Mouse (Mus musculus): Measurements from ENCODE around the gene Olfml1.

Gene Olfml1

DNA sequence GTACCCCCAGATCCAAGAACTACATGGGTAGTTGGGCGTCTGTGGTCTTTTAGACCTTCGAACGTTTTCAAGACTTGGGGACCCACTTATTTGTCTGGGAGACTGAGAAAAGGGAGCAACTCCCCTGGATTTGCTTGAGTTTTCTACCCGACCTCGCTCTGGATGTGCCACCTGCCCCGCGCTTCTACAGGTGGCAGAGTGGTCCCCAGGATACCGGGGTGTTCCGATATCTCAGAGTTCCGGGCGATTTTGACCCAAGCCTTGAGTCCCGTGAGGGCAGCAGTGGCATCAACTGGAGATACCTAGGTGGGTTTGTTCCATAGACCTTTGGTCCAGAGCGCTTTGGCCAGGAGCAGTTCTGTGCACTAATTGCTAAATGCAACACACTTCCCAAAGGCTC lies 28.2 kb downstream of the Olfml1 start:
- DNase-seq (ENCODE audit: low spot score) = no peak

DNA sequence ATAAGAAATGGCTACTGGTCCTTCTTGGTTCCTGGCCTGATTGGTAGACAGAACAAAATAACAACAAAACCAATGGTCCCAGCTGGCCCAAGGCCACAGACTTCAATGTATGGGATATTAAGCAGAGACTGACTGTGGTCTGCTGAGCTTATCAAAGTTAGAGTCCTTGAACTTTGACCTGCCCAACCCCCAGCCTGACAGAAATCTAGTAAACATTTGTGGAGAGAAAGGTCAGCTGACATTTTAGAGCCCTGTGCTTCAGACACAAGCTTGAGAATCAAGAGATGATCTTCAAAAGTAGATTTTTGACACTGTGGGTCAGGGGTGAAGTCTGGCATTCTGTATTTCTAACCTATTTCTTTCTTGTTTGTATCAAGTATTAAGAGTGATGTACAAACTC lies 29.5 kb downstream of the Olfml1 start:
- no peak for DNase-seq (ENCODE audit: low spot score)

DNA sequence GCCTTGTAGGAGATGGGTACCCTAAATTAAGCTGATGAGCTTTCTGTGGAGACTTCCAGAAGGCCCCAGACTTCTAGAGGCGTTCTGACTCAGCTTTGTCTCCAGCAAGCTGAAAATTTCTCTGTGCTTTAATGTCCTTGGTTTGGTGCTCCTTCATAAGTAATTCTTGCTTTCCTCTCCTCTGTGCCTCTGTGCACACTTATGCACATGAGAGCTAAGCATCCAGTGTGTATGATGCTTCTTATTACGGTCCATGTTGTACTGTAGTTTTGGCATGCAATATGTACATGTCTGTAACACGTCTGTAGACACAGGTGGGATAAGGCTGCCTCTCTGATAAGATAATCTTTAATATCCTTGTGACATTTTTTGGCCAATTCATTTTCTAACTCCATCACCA lies 30.7 kb downstream of the Olfml1 start:
- DNase-seq (ENCODE audit: low spot score) = no peak

DNA sequence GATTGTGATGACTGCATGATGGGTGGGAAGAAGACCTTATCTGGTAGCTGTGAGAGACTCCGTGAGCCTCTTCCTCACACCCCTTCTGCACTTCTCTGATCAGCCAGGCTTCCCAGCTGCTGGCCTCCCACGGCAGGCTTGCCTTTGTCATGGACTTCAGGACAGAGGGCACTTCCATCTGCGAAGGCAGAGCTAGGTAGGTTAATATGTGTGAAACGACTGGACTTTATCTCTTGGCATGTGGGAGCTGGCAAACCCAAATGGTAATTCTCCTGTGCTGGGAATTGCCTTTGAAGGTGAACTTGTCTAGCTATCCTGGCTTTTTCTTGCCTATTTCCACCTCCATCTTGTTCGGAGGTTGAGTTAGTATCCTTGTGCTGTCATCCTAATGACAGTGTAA lies 33.4 kb downstream of the Olfml1 start:
- DNase-seq (ENCODE audit: low spot score) = no peak

DNA sequence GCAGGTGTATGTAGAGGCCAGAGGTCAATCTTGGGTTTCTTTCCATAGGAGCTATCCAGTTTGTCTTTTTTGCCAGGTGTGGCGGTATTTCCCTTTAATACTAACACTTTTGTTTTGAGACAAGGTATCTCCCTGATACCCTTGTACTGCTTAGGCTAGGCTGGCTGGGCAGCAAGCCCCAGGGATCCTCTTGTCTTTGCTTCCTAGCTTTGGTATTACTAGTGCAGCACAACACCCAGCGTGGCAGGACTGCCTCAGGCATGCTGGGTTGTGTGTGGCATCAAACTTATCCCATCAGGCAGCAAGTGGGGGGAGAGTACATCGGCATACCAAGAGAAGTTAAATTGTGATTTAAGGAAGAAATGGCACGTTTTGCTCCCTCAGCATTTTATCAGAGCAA lies 35.3 kb downstream of the Olfml1 start:
- no peak for DNase-seq (ENCODE audit: low spot score)

DNA sequence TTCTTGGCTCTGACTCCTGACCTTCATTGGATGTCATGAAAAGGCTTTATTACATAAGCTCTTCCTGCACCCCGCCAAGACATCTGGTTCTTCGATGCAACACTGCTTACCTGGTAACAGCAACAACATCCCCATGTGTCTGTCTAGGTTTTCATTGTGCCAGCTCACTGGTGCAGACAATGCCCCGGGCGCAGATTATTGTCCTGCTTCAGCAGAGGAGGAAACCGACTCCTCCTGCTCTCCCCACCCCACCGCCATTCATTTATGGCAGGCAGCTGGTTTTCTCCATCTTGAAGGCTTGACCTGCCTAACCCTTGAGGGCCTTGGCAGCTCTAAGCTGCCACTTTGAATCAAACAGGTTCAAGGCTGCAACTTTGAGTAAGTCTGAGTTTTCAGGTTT lies 35.7 kb downstream of the Olfml1 start:
- DNase-seq (ENCODE audit: low spot score) = no peak

DNA sequence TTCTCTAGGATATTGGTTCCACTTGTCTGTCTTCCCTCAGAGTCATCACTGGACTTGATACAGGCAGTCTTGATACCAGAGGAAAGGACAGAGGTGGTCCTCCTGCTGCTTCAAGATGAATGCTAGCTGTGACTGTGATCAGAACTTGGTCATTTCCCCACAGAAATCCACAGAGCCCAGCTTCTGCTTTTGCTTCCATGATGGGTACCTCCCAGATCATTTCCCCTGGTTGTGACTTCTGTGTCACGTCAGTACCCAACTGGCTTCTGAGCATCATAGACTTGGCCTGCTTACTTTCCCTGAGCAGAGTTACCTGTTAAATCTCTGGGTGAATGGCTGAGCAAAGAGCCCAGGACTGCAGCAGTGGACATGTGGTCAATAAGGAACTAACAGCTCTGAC lies 40.5 kb downstream of the Olfml1 start:
- no peak for DNase-seq (ENCODE audit: low spot score)

DNA sequence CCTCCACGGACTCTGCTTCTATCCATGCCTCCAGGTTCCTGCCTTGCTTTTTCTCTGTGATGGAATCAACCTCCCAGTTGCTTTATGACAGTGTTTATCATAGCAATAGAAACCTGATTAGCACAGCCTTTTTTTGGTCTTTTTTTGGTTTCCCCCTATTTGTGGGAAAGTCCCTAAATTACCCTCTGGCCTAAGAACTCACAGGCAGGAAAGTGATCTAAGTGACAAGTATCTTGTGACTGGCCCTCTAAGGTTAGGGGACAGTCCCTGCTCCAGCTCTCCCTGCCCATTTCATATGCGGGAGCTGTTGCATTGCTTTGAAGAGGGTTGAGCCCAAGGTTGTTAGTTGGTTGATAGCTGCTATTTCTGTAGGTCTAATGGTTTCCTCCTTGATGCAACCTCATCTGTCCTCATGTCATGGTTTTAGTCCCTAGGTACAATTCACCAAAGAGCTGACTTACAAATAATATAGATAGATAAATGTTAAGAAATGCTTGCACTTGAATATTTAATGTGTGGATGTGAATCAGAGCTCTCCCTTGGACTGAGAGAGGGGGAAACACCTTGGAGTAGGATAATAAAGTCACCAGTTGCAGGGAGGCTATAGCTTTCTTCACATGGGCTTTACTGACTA lies 42.5 kb downstream of the Olfml1 start:
- DNase-seq (ENCODE audit: low spot score) = no peak

DNA sequence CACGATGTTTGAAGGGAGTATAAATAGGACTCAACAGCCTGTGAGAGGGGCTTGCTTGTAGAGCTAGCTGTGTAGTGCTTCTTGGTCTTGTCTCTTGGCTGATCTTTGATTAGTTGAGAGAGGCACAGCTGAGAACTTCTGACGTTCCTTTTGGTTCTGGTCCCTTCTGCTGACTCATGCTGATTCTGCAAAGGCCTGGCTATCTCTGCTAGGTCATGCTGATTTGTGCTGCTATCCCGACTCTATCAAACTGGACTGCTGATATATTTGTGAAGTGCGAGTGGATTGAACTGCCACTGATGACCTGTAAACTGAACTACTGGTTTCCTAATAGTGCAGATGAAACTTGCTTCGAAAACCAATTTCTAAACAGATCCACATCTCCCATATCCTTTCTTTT lies 43.6 kb downstream of the Olfml1 start:
- DNase-seq (ENCODE audit: low spot score) = no peak

DNA sequence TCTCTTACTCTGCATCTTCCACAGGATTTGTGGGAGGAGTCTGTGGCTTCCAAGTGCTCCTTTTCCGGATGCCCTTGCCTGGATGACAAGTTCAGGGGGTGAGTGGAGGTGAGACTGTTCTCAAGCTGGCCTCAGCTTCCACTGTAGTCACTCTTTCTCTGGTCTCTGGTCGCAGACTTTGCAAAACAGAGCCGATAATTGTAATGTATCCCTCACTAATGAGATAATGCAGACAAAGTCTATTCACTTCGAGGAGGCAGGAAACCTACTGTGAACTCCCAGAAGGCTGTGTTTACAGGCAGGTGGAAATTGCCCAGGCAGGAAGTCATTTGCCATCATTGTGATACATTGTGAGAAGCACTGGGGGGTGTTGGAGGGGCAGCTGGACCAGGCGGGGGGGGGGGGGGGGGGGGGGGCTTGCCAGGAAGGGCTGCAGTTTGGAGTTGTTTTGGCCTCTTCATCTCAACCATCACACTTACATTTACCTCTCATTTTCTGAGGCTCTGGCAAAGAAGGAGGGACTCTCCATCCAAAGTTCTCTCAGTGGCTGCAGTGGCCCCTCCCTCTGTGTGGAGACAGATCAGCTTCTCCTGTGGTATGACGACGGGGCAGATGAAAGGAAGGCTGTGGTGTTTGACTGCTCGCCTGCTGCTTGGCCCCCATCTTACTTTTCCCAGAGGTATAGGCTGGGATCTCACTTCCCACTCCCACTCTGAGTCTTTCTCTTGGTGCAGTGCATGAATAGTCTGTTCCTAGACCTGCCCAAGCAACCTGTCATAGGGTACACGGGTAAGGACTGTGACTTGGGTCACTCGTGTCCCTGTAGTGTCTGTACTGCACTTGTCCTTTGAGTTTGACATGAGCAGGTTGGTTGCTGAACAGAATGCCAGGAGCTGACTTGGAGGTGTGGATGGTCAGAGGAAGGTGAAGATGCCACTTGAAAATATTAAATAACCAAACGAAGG lies 51.1 kb downstream of the Olfml1 start:
- DNase-seq (ENCODE audit: low spot score) = no peak

DNA sequence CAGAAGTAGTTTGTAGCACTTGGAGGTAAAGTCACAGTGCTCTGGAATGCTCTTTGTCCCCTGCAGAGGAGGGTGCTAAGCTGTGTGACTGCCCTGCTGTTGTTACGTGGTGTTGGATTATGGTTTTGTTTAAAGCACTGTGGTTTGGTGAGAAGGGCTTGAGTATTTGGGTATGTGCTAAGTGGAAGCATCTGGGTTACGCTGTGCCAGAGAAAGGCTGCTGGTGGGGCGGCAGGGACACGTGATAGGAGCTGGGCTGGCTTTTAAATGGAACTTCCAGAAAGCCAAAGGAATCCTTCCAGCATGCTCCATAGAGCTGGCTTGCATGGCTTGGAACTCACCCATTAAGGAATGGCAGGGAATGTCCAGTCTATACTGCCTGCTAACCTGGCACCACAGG lies 52.0 kb downstream of the Olfml1 start:
- no peak for DNase-seq (ENCODE audit: low spot score)

DNA sequence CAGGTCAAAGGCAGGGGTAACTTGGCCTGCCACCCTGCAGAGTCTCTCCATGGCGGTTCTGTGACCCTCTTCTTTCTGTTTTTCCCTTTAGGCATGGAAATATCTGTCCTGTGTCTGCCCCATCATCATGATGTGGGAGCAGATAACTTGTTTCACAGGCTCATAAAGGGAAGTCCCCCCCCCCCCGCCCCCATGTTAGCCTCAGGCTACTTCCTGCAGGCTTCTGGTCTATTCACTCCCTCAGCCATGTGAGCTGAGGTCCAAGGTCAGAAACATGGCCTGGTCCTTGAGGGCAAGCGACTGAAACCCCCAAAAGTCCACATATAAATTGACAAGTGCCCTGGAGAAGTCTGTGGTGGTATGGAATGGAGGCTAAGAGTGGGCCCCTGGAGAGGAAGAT lies 52.9 kb downstream of the Olfml1 start:
- DNase-seq (ENCODE audit: low spot score) = no peak

DNA sequence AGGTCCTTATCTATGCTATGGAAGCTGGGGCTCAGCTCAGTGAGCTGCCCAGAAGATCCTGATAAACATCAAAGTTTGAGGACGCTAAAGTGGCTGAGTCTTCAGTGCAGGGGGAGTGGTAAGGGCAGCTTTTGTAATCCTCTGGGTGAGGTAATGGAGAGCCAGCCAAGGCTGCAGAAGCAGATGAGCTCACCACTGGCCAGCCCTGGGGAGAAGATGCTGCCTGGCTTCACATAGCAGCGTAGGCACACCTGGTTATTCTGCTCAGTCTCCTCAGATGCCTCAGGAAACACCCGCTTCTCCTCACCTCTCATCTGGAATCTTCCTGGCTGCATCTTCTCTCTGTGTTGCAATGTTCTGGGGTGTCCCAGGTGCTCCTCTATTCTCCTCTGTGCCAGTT lies 57.2 kb downstream of the Olfml1 start:
- DNase-seq (ENCODE audit: low spot score) = no peak

DNA sequence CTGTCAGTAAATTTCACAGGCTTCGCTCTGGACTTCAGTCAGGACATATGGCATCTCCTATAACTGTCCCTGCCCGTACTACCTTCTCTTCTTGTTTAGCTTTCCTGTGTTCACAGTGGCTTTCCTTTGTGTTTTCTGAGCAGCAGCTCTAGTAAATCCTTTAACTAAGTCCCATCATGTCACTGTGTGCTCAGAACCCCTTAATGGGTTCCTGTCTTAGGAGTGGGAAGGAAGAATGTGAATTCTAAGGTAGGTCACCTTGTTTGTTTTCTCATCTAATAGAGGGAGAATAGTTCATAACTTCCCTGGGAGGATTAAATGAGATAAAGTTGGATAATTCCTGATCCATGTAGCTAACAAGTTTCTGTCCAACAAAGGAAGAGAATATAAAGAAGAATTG lies 57.8 kb downstream of the Olfml1 start, which contains the start of gene 5330417H12Rik:
Gene 5330417H12Rik (minus strand): TSS at position 101 of the 400 bp plus-strand sequence.
- DNase-seq (ENCODE audit: low spot score) = no peak

DNA sequence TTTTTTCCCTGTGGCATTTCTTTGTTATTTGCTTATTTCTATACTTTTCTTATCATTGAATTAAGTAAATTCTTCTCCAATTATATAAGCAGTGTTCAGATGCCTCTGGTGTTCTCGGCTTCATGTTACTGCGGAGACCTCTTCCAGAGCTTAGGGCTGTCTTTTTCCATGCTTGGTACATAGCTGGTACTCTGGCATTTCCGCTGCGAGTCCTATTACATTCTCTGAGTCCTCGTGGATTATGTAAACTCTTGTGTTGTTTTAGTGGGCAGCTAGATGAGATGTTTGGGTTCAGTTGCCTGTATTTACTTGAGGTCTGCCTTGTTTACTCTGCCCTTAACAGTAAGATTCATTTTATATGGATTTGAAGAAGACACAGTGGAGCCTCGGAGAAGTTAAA lies 58.5 kb downstream of the Olfml1 start:
- DNase-seq (ENCODE audit: low spot score) = no peak

DNA sequence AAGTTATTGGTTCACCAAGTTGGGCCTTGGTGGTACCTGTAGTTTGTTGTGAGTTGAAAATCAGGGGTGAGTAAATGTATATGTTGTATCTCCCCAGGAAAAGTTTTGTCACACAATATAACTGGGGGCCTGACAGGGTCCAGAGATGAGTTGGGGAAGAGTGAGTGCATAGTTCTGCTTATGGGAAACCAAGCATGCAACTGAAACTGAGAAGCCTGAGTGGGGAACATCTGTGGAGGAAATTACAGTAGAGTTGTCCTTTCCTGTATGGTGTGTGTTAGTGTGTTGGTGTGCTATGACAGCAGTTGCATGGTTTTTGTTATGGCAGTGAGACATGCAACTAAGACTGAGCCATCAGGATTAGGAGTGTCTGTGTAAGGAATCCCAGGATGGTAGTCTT lies 61.1 kb downstream of the Olfml1 start:
- no peak for DNase-seq (ENCODE audit: low spot score)

DNA sequence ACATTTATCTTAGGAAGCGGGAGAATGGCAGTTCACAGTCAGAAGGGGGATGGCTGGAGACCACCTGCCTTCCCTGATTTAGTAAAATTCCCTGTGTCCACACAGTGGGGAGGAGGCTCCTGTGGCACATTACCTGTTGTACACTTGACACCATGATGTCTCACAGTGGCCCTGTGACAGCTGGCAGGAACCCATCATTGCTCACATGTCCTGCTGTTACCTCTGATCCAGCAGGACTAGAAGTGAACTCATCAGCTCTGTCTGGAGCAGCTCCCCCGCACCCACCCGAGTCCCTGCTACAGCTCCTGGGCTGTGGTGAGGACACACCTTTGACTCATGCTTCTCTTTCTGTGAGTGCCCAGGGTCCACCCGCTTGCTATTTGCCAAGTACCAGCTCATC lies 66.0 kb downstream of the Olfml1 start:
- DNase-seq (ENCODE audit: low spot score) = no peak

DNA sequence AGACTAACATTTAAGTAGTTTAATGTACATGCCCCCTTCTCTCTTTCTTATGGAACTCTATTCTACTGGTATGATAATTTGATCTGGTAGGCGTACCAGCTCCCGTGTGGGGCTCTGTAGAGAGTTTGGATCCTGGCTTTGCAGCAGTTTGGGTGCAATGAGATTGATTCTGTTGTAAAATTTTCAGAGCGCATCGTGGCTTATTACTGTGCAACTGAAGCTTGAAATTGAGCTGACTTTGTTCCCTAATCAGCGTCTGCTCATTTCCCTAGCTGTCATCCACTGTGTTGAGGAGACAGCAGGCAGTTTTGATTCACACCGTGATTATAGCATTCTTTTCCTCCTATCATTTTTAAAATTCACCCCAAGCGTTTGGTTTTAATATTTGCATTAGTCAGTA lies 70.2 kb downstream of the Olfml1 start:
- DNase-seq (ENCODE audit: low spot score) = no peak

DNA sequence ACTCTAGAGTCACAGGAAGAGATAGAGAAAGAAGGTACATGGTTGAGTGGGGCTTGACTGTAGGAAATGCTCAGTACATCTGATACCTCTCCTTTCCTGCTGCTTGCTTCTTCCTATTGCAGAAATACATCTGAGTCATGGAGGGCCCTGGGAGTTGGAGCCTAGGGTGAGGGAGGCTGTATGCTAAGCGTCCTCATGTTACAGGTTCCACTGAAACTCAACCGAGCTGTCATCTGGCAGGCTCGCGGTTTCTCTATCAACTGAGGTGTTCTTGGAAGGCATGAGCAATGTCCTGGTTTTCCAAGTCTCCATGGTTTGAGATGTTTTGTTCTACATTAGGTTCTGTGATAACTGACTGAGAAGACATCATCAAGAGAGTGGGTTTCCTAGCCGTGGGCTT lies 70.8 kb downstream of the Olfml1 start:
- DNase-seq (ENCODE audit: low spot score) = no peak

Measured in ovary, postnatal 10 days (tissue).